Mouse (Mus musculus) CH12.LX (cell line): Measurements from ENCODE around the gene Dok1. TPM values are rescaled to one million over a fixed set of nuclear protein-coding genes. Genes with fewer than 3 reads are reported as not detected.
A peak's percentile ranks its signal among the peaks of the same experiment; 100 is the strongest.

Experiments used
- DNase-seq: peaks from one replicate; pipeline ENCODE4 v3.0.0-alpha.2; 2013; ENCODE audit errors: extremely low read depth
- H3K27ac ChIP-seq: 2 replicates; pipeline ENCODE4 v1.5.1; 2012; ENCODE audit warnings: low read depth, mild to moderate bottlenecking, control low read depth, moderate library complexity; ENCODE audit not compliant: insufficient read depth
- H3K27me3 ChIP-seq: replicated peaks from 2 replicates; pipeline ENCODE3; 2012; ENCODE audit warnings: inconsistent platforms
- H3K36me3 ChIP-seq, 2 experiments: replicated peaks in 1 of 2; 2 replicates each; pipeline versions ENCODE3 to v1.6.1; 2012; ENCODE audit warnings: inconsistent platforms in 1 of 2, low read length in 1 of 2, mild to moderate bottlenecking in 1 of 2, mixed read lengths in 1 of 2, moderate library complexity in 1 of 2; ENCODE audit not compliant: control insufficient read depth in 1 of 2, insufficient read depth in 1 of 2
- H3K4me1 ChIP-seq, 2 experiments: 2 replicates each; pipeline ENCODE4 v1.6.1; 2012; ENCODE audit warnings: inconsistent platforms in 1 of 2, moderate library complexity in 1 of 2; ENCODE audit not compliant: insufficient read depth in 2 of 2, control insufficient read depth in 1 of 2
- H3K4me2 ChIP-seq: 2 replicates; pipeline ENCODE4 v1.6.1; 2012; ENCODE audit warnings: low read depth, mild to moderate bottlenecking, control low read depth; ENCODE audit not compliant: poor library complexity, insufficient read depth, severe bottlenecking
- H3K4me3 ChIP-seq, 3 experiments: fragments of 150-350 bp in 1 of 3; sonication (generic) in 1 of 3; replicated peaks in 1 of 3; 2 replicates each; pipeline versions ENCODE3 to v1.5.1; 2011 to 2012; ENCODE audit warnings: low read depth in 2 of 3, low read length in 2 of 3, mild to moderate bottlenecking in 2 of 3, moderate library complexity in 2 of 3, control low read depth in 1 of 3, improper control_type of control experiment in 1 of 3, inconsistent platforms in 1 of 3, mixed read lengths in 1 of 3; ENCODE audit not compliant: poor library complexity in 1 of 3
- H3K79me2 ChIP-seq: replicated peaks from 2 replicates; pipeline ENCODE4 v1.6.1; 2012; ENCODE audit warnings: mild to moderate bottlenecking, moderate library complexity; ENCODE audit not compliant: control insufficient read depth, poor library complexity, insufficient read depth, severe bottlenecking; ENCODE audit errors: extremely low read depth
- H3K9ac ChIP-seq: 2 replicates; pipeline ENCODE4 v1.6.1; 2012; ENCODE audit warnings: low read depth, mild to moderate bottlenecking, control low read depth, moderate library complexity; ENCODE audit not compliant: insufficient read depth
- H3K9me3 ChIP-seq: replicated peaks from 2 replicates; pipeline ENCODE3; 2012; ENCODE audit warnings: low read length, inconsistent platforms, mixed read lengths
- BHLHE40 ChIP-seq: IDR thresholded peaks from 2 replicates; pipeline ENCODE4 v1.6.1; 2011; ENCODE audit warnings: mild to moderate bottlenecking, low read depth, low read length, improper control_type of control experiment
- E2F4 ChIP-seq: IDR thresholded peaks from 2 replicates; pipeline ENCODE4 v1.6.1; 2011; ENCODE audit warnings: low read depth, low read length, improper control_type of control experiment; ENCODE audit not compliant: insufficient replicate concordance
- ELF1 ChIP-seq: IDR thresholded peaks from 2 replicates; pipeline ENCODE4 v1.6.1; 2014; ENCODE audit warnings: low read depth, mild to moderate bottlenecking, inconsistent platforms, low read length, improper control_type of control experiment
- ETS1 ChIP-seq: conservative IDR thresholded peaks from 2 replicates; pipeline ENCODE4 v1.6.1; 2012; ENCODE audit warnings: low read depth, mild to moderate bottlenecking, inconsistent platforms, low read length, improper control_type of control experiment, moderate library complexity
- HCFC1 ChIP-seq: IDR thresholded peaks from 2 replicates; pipeline ENCODE4 v1.6.1; 2012; ENCODE audit warnings: low read depth, mild to moderate bottlenecking, inconsistent platforms, low read length, improper control_type of control experiment
- IRF4 ChIP-seq: IDR thresholded peaks from 2 replicates; pipeline ENCODE4 v1.6.1; 2014; ENCODE audit warnings: low read depth, mild to moderate bottlenecking, inconsistent platforms, low read length, improper control_type of control experiment
- JUND ChIP-seq: conservative IDR thresholded peaks from 2 replicates; pipeline ENCODE4 v1.6.1; 2011; ENCODE audit warnings: low read depth, low read length, improper control_type of control experiment
- KAT2A ChIP-seq: IDR thresholded peaks from 2 replicates; pipeline ENCODE4 v1.6.1; 2012; ENCODE audit warnings: low read length, improper control_type of control experiment, inconsistent platforms; ENCODE audit not compliant: insufficient replicate concordance
- MAX ChIP-seq: IDR thresholded peaks from 2 replicates; pipeline ENCODE4 v1.6.1; 2011; ENCODE audit warnings: low read length, improper control_type of control experiment
- MAZ ChIP-seq: IDR thresholded peaks from 2 replicates; pipeline ENCODE4 v1.6.1; 2012; ENCODE audit warnings: low read depth, mild to moderate bottlenecking, inconsistent platforms, low read length, improper control_type of control experiment, moderate library complexity
- MEF2A ChIP-seq: IDR thresholded peaks from 2 replicates; pipeline ENCODE4 v1.6.1; 2014; ENCODE audit warnings: low read depth, mild to moderate bottlenecking, inconsistent platforms, low read length, improper control_type of control experiment, borderline replicate concordance
- MXI1 ChIP-seq: IDR thresholded peaks from 2 replicates; pipeline ENCODE4 v1.6.1; 2011; ENCODE audit warnings: mild to moderate bottlenecking, low read depth, low read length, improper control_type of control experiment
- MYC ChIP-seq: IDR thresholded peaks from 2 replicates; pipeline ENCODE4 v1.6.1; 2011; ENCODE audit warnings: low read depth, mild to moderate bottlenecking, improper control_type of control experiment, low read length
- NELFE ChIP-seq: IDR thresholded peaks from 2 replicates; pipeline ENCODE4 v1.6.1; 2011; ENCODE audit warnings: low read depth, low read length, improper control_type of control experiment
- NRF1 ChIP-seq: IDR thresholded peaks from 2 replicates; pipeline ENCODE4 v1.6.1; 2014; ENCODE audit warnings: low read depth, mild to moderate bottlenecking, inconsistent platforms, low read length, improper control_type of control experiment, moderate library complexity
- POLR2A ChIP-seq: IDR thresholded peaks from 2 replicates; pipeline ENCODE4 v1.6.1; 2011; ENCODE audit warnings: low read depth, mild to moderate bottlenecking, improper control_type of control experiment, low read length
- RAD21 ChIP-seq: IDR thresholded peaks from 2 replicates; pipeline ENCODE4 v1.6.1; 2011; ENCODE audit warnings: low read depth, mild to moderate bottlenecking, low read length, improper control_type of control experiment, moderate library complexity
- RCOR1 ChIP-seq: conservative IDR thresholded peaks from 2 replicates; pipeline ENCODE4 v1.6.1; 2012; ENCODE audit warnings: low read depth, mild to moderate bottlenecking, inconsistent platforms, low read length, improper control_type of control experiment
- SIN3A ChIP-seq: IDR thresholded peaks from 2 replicates; pipeline ENCODE4 v1.6.1; 2012; ENCODE audit warnings: low read length, improper control_type of control experiment, inconsistent platforms
- TBP ChIP-seq: conservative IDR thresholded peaks from 2 replicates; pipeline ENCODE4 v1.6.1; 2011; ENCODE audit warnings: low read depth, low read length, improper control_type of control experiment
- TCF12 ChIP-seq: IDR thresholded peaks from 2 replicates; pipeline ENCODE4 v1.6.1; 2014; ENCODE audit warnings: low read depth, mild to moderate bottlenecking, inconsistent platforms, low read length, improper control_type of control experiment
- USF1 ChIP-seq: IDR thresholded peaks from 2 replicates; pipeline ENCODE4 v1.6.1; 2014; ENCODE audit warnings: low read depth, mild to moderate bottlenecking, inconsistent platforms, low read length, improper control_type of control experiment
- ZMIZ1 ChIP-seq: IDR thresholded peaks from 2 replicates; pipeline ENCODE4 v1.6.1; 2012; ENCODE audit warnings: low read depth, mild to moderate bottlenecking, inconsistent platforms, low read length, improper control_type of control experiment
- ZNF384 ChIP-seq: IDR thresholded peaks from 2 replicates; pipeline ENCODE4 v1.6.1; 2012; ENCODE audit warnings: low read depth, low read length, improper control_type of control experiment, inconsistent platforms
- dilution Hi-C: fragments of 300-500 bp; cut with MboI; formaldehyde crosslinking; loops from 2 replicates; pipeline ENCODE4 v1.14.3; 2020; ENCODE audit warnings: low sequenced_read_pairs; ENCODE audit not compliant: extremely low pct_unique_long_range_greater_than_20kb, extremely low pct_ligation_motif_present
- in situ Hi-C: fragments of 300-500 bp; cut with MboI; formaldehyde crosslinking; loops from 3 replicates; pipeline ENCODE4 v1.14.3; 2019; ENCODE audit warnings: low sequenced_read_pairs, low pct_ligation_motif_present, low pct_unique_long_range_greater_than_20kb, mixed read lengths
- polyA plus RNA-seq: library from polyadenylated mRNA; unstranded; fragments of >175 nt; gene quantifications from 2 replicates; pipeline ENCODE4 v1.2.1, GENCODE M21; 2012; ENCODE audit warnings: low read depth; ENCODE audit not compliant: insufficient read length
- total RNA-seq, 2 experiments: library from RNA; depleted of rRNA; stranded (reverse); fragments of 300-350 nt in 1 of 2; fragments of >200 nt in 1 of 2; gene quantifications; 2 replicates each; pipeline ENCODE4 v1.2.3; 2012 to 2014

Dok1 gene
- total and polyA plus RNA-seq, 3 experiments = 21.4 to 33.2 (median 23.8) TPM

GRCm38 (mm10) chr6:83043561-83043960 is 10.3 kb upstream of the Dok1 start:
- TF ChIP-seq ZNF384 (no peak), TBP (no peak), IRF4 (no peak), USF1 (no peak), ZMIZ1 (no peak), RCOR1 (no peak), MAX (no peak), JUND (no peak), MAZ (no peak), E2F4 (no peak), MEF2A (no peak)
- H3K4me2 ChIP-seq = no peak overlapping the region
- H3K27me3 ChIP-seq = no peaks in the 10 kb centered on the region
- H3K27ac ChIP-seq = no peak overlapping the region
- H3K36me3 ChIP-seq = no peaks in the 10 kb centered on the region
- peaks cover 12 to 50% of the 10 kb centered on the region in 2 experiments for H3K4me1 ChIP-seq
- no peak overlapping the region for H3K9ac ChIP-seq
- in situ Hi-C loops (loop anchor here (5.0 kb wide), 1 partner anchor 36 kb away; no protein-coding TSS in a partner anchor), dilution Hi-C loops (no loop called here)
- H3K4me3 ChIP-seq = no peak overlapping the region
- H3K79me2 ChIP-seq = no peaks in the 10 kb centered on the region
- no peak for DNase-seq
- H3K9me3 ChIP-seq = peaks cover 3% of the 10 kb centered on the region

- dilution Hi-C loops = no loop called here
- TF ChIP-seq MEF2A (no peak), ZMIZ1 (no peak), KAT2A (no peak), TCF12 (no peak)
Observed at GRCm38 (mm10) chr6:83040601-83041000, 7.3 kb upstream of the Dok1 start.

DNA sequence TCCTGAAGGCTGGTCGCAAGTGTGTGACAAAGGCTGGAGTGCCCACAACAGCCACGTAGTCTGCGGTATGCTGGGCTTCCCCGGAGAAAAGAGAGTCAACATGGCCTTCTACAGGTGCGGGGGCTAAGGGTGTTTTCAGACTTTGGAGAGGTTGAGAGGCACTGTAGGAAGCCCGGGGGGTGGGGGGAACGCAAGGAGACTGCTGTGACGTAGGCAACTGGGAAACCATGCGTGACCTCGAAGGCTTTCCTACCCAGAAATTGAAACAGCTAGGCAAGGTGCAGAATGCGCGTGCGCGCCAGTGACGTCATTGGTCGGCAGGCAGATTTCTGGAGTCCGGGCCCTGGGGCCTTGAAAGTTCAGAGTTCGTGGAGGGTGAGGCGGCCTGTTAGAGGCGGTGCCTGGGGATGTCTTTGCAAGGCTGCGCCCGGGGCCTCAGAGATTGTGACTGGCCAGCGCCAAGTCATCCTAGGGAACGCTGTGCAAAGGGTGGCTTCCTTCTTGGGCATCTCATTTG is 5.3 kb upstream of the Dok1 start:
- Histone ChIP-seq H3K4me2 (peak overlapping the region; percentile 52), H3K27me3 (peaks cover 8% of the 10 kb centered on the region), H3K27ac (no peak overlapping the region), H3K4me1 (peaks cover 10 to 42% of the 10 kb centered on the region in 2 experiments), H3K4me3 (peak overlapping the region in 2 of 3 experiments; percentile 11 to 22), H3K79me2 (no peaks in the 10 kb centered on the region), H3K36me3 (no peaks in the 10 kb centered on the region), H3K9ac (peak overlapping the region; percentile 67; the same call in 1 of the 2 replicates), H3K9me3 (no peaks in the 10 kb centered on the region)
- dilution Hi-C loops = no loop called here
- DNase-seq = peak; percentile 95
- in situ Hi-C loops = no loop called here
- TF ChIP-seq POLR2A = peak; percentile 57; the same call in 1 of the 2 replicates
- TF ChIP-seq NRF1 = peak; percentile 91
- TF ChIP-seq RAD21 = no peak
- 0 out of 2 replicates have a peak, but pooled peaks have one; percentile 28 for TF ChIP-seq TBP
- peak; percentile 37; the same call in 1 of the 2 replicates for TF ChIP-seq ELF1
- peak; percentile 57 for TF ChIP-seq HCFC1
- peak; percentile 41 for TF ChIP-seq BHLHE40
- peak; percentile 45; the same call in 1 of the 2 replicates for TF ChIP-seq SIN3A
- TF ChIP-seq NELFE = peak; percentile 16; the same call in 1 of the 2 replicates
- TF ChIP-seq MYC = no peak
- peak; percentile 42; the same call in 1 of the 2 replicates for TF ChIP-seq JUND
- no peak for TF ChIP-seq USF1
- 0 out of 2 replicates have a peak, but pooled peaks have one; percentile 65 for TF ChIP-seq MAX
- TF ChIP-seq MXI1 = peak; percentile 37; the same call in 1 of the 2 replicates
- TF ChIP-seq ETS1 = peak; percentile 75
- no peak for TF ChIP-seq KAT2A
- TF ChIP-seq MAZ = peak; percentile 52; the same call in 1 of the 2 replicates

More at GRCm38 (mm10) chr6:83040601-83041000, 7.3 kb upstream of the Dok1 start:
- H3K36me3 ChIP-seq = no peaks in the 10 kb centered on the region
- DNase-seq = no peak
- H3K9me3 ChIP-seq = no peaks in the 10 kb centered on the region
- no peak overlapping the region for H3K9ac ChIP-seq
- H3K27ac ChIP-seq = no peak overlapping the region
- no peak overlapping the region for H3K4me2 ChIP-seq
- H3K4me3 ChIP-seq = no peak overlapping the region
- H3K27me3 ChIP-seq = peaks cover 1% of the 10 kb centered on the region
- peaks cover 14 to 60% of the 10 kb centered on the region in 2 experiments for H3K4me1 ChIP-seq
- in situ Hi-C loops = loop anchor here (5.0 kb wide), 1 partner anchor 33 kb away; no protein-coding TSS in a partner anchor
- H3K79me2 ChIP-seq = no peaks in the 10 kb centered on the region
